Mouse (Mus musculus) midbrain, embryonic 15.5 days (tissue): ENCODE data around the gene March10. TPM values are rescaled to one million over a fixed set of nuclear protein-coding genes. Genes with fewer than 3 reads are reported as not detected.

Experiments
- ATAC-seq: fragments of 200-750 bp; cut with Nextera tagmentation; replicated peaks from 2 replicates; pipeline ENCODE4 v1.8.0; 2017; ENCODE audit warnings: moderate TSS enrichment
- H3K27ac ChIP-seq: fragments of 300-500 bp; sonication (generic); 2 replicates; pipeline ENCODE4 v1.5.1; 2015; ENCODE audit warnings: mild to moderate bottlenecking, inconsistent platforms
- H3K27me3 ChIP-seq: fragments of 300-500 bp; sonication (generic); replicated peaks from 2 replicates; pipeline ENCODE4 v1.6.1; 2015; ENCODE audit warnings: inconsistent platforms
- H3K36me3 ChIP-seq: fragments of 300-500 bp; sonication (generic); replicated peaks from 2 replicates; pipeline ENCODE4 v1.6.1; 2015; ENCODE audit warnings: inconsistent platforms
- H3K4me1 ChIP-seq: fragments of 300-500 bp; sonication (generic); 2 replicates; pipeline ENCODE4 v1.6.1; 2015; ENCODE audit warnings: inconsistent platforms
- H3K4me2 ChIP-seq: fragments of 300-500 bp; sonication (generic); 2 replicates; pipeline ENCODE4 v1.6.1; 2015; ENCODE audit warnings: inconsistent platforms, mild to moderate bottlenecking, moderate library complexity
- H3K4me3 ChIP-seq: fragments of 300-500 bp; sonication (generic); 2 replicates; pipeline ENCODE4 v1.5.1; 2015; ENCODE audit warnings: mild to moderate bottlenecking, inconsistent platforms
- H3K9ac ChIP-seq: fragments of 300-500 bp; sonication (generic); 2 replicates; pipeline ENCODE4 v1.6.1; 2015; ENCODE audit warnings: mild to moderate bottlenecking, inconsistent platforms
- H3K9me3 ChIP-seq: fragments of 300-500 bp; sonication (generic); 2 replicates; pipeline ENCODE4 v1.6.1; 2016; ENCODE audit warnings: inconsistent platforms
- WGBS: fragments of 180-500 bp; shearing (Covaris S2); methylation state at CpG from one replicate; pipeline ENCODE4 v1.1.7; 2015; ENCODE audit warnings: mixed read lengths; 5-methylcytosine and 5-hydroxymethylcytosine counted together
- polyA plus RNA-seq: library from polyadenylated mRNA; unstranded; fragments of >200 nt; fragmentation: Nextera tagmentation; extraction: Ambion mirVana; gene quantifications from 2 replicates; pipeline ENCODE4 v1.2.1, GENCODE M21; 2015

Gene March10
- polyA plus RNA-seq, 1 experiment from 2014 or later = 0.58 TPM

GRCm38 (mm10) chr11:105375821-105376235 lies 80.7 kb downstream of the March10 start:
- Histone ChIP-seq H3K4me2 (no peak overlapping the region), H3K4me3 (no peak overlapping the region), H3K27me3 (no peaks in the 10 kb centered on the region), H3K27ac (no peak overlapping the region), H3K9ac (no peak overlapping the region), H3K4me1 (no peaks in the 10 kb centered on the region), H3K9me3 (no peaks in the 10 kb centered on the region), H3K36me3 (no peaks in the 10 kb centered on the region)
- no peak for ATAC-seq
- WGBS = 79% methylated on average over 1 of the region's 1 CpGs

GRCm38 (mm10) chr11:105374526-105375175 lies 81.9 kb downstream of the March10 start:
- no peak for ATAC-seq
- no peaks in the 10 kb centered on the region for H3K4me1 ChIP-seq
- no peaks in the 10 kb centered on the region for H3K36me3 ChIP-seq
- H3K9ac ChIP-seq = no peak overlapping the region
- H3K9me3 ChIP-seq = no peaks in the 10 kb centered on the region
- no peak overlapping the region for H3K27ac ChIP-seq
- H3K4me2 ChIP-seq = no peak overlapping the region
- H3K4me3 ChIP-seq = no peak overlapping the region
- no peaks in the 10 kb centered on the region for H3K27me3 ChIP-seq
- WGBS = 76% methylated on average over 10 of the region's 10 CpGs

- 83% methylated on average over 8 of the region's 8 CpGs for WGBS
- H3K27ac ChIP-seq = no peak overlapping the region
- no peaks in the 10 kb centered on the region for H3K36me3 ChIP-seq
- no peaks in the 10 kb centered on the region for H3K9me3 ChIP-seq
- no peak for ATAC-seq
- no peaks in the 10 kb centered on the region for H3K4me1 ChIP-seq
- H3K9ac ChIP-seq = no peak overlapping the region
- H3K27me3 ChIP-seq = no peaks in the 10 kb centered on the region
- no peak overlapping the region for H3K4me3 ChIP-seq
- no peak overlapping the region for H3K4me2 ChIP-seq
Observed at GRCm38 (mm10) chr11:105373881-105374280, 82.7 kb downstream of the March10 start.

GRCm38 (mm10) chr11:105371818-105372217 lies 84.7 kb downstream of the March10 start:
- no peak overlapping the region for H3K4me3 ChIP-seq
- H3K4me1 ChIP-seq = no peaks in the 10 kb centered on the region
- ATAC-seq = no peak
- no peaks in the 10 kb centered on the region for H3K9me3 ChIP-seq
- H3K27me3 ChIP-seq = no peaks in the 10 kb centered on the region
- H3K36me3 ChIP-seq = no peaks in the 10 kb centered on the region
- WGBS = 87% methylated on average over 9 of the region's 9 CpGs
- no peak overlapping the region for H3K27ac ChIP-seq
- no peak overlapping the region for H3K4me2 ChIP-seq
- no peak overlapping the region for H3K9ac ChIP-seq

- no peaks in the 10 kb centered on the region for H3K36me3 ChIP-seq
- H3K27ac ChIP-seq = no peak overlapping the region
- H3K4me3 ChIP-seq = no peak overlapping the region
- no peak overlapping the region for H3K9ac ChIP-seq
- ATAC-seq = no peak
- no peaks in the 10 kb centered on the region for H3K27me3 ChIP-seq
- H3K9me3 ChIP-seq = no peaks in the 10 kb centered on the region
- peaks cover 16% of the 10 kb centered on the region for H3K4me1 ChIP-seq
- H3K4me2 ChIP-seq = no peak overlapping the region
- WGBS = 89% methylated on average over 13 of the region's 13 CpGs
Observed at GRCm38 (mm10) chr11:105369526-105370386, 86.8 kb downstream of the March10 start.

GRCm38 (mm10) chr11:105368833-105369232 lies 87.7 kb downstream of the March10 start:
- no peak for ATAC-seq
- Histone ChIP-seq H3K36me3 (no peaks in the 10 kb centered on the region), H3K4me1 (peaks cover 25% of the 10 kb centered on the region), H3K9me3 (no peaks in the 10 kb centered on the region), H3K9ac (no peak overlapping the region), H3K4me2 (no peak overlapping the region), H3K27me3 (no peaks in the 10 kb centered on the region), H3K27ac (no peak overlapping the region), H3K4me3 (no peak overlapping the region)
- 91% methylated on average over 5 of the region's 5 CpGs for WGBS

- Histone ChIP-seq H3K4me1 (peaks cover 36% of the 10 kb centered on the region), H3K36me3 (no peaks in the 10 kb centered on the region), H3K4me3 (no peak overlapping the region), H3K27ac (no peak overlapping the region), H3K4me2 (no peak overlapping the region), H3K27me3 (no peaks in the 10 kb centered on the region), H3K9ac (no peak overlapping the region), H3K9me3 (no peaks in the 10 kb centered on the region)
- ATAC-seq = no peak
- WGBS = 92% methylated on average over 3 of the region's 3 CpGs
Observed at GRCm38 (mm10) chr11:105367163-105367562, 89.4 kb downstream of the March10 start.

- Histone ChIP-seq H3K4me1 (peaks cover 36% of the 10 kb centered on the region), H3K27me3 (no peaks in the 10 kb centered on the region), H3K36me3 (no peaks in the 10 kb centered on the region), H3K4me3 (no peak overlapping the region), H3K27ac (no peak overlapping the region), H3K9ac (no peak overlapping the region), H3K4me2 (no peak overlapping the region), H3K9me3 (no peaks in the 10 kb centered on the region)
- no peak for ATAC-seq
- 78% methylated on average over 3 of the region's 4 CpGs for WGBS
Observed at GRCm38 (mm10) chr11:105366051-105366450, 90.5 kb downstream of the March10 start.

- Histone ChIP-seq H3K36me3 (no peaks in the 10 kb centered on the region), H3K9ac (no peak overlapping the region), H3K27ac (peak overlapping the region; percentile 81; the same call in 1 of the 2 replicates), H3K4me1 (peaks cover 36% of the 10 kb centered on the region), H3K9me3 (no peaks in the 10 kb centered on the region), H3K4me3 (no peak overlapping the region), H3K27me3 (no peaks in the 10 kb centered on the region), H3K4me2 (peak overlapping the region; percentile 80; the same call in 1 of the 2 replicates)
- WGBS = 93% methylated on average over 3 of the region's 3 CpGs
- no peak for ATAC-seq
Observed at GRCm38 (mm10) chr11:105365611-105366010, 90.9 kb downstream of the March10 start.

GRCm38 (mm10) chr11:105364386-105365065 lies 92.0 kb downstream of the March10 start:
- peak overlapping the region; percentile 89 for H3K9ac ChIP-seq
- ATAC-seq = no peak
- H3K36me3 ChIP-seq = no peaks in the 10 kb centered on the region
- H3K4me2 ChIP-seq = peak overlapping the region; percentile 80
- H3K27me3 ChIP-seq = no peaks in the 10 kb centered on the region
- H3K4me1 ChIP-seq = peaks cover 36% of the 10 kb centered on the region
- H3K27ac ChIP-seq = peak overlapping the region; percentile 81
- no peaks in the 10 kb centered on the region for H3K9me3 ChIP-seq
- H3K4me3 ChIP-seq = peak overlapping the region; percentile 64
- WGBS = 12% methylated on average over 12 of the region's 12 CpGs

- peaks cover 36% of the 10 kb centered on the region for H3K4me1 ChIP-seq
- H3K9ac ChIP-seq = peak overlapping the region; percentile 89
- ATAC-seq = peak; percentile 86
- H3K36me3 ChIP-seq = no peaks in the 10 kb centered on the region
- H3K27ac ChIP-seq = peak overlapping the region; percentile 81
- H3K4me3 ChIP-seq = peak overlapping the region; percentile 64
- no peaks in the 10 kb centered on the region for H3K9me3 ChIP-seq
- peak overlapping the region; percentile 80 for H3K4me2 ChIP-seq
- no peaks in the 10 kb centered on the region for H3K27me3 ChIP-seq
- WGBS = 16% methylated on average over 12 of the region's 12 CpGs
Observed at GRCm38 (mm10) chr11:105363598-105364385, 92.7 kb downstream of the March10 start.
